Mouse (Mus musculus) olfactory bulb, adult 2 months (tissue): ENCODE data around the gene Grip1.

ENCODE experiments used
- CTCF ChIP-seq: fragments of 200-500 bp; IDR thresholded peaks from 2 replicates; pipeline ENCODE4 v1.5.1; 2012; ENCODE audit warnings: low read depth, mild to moderate bottlenecking, low read length, moderate library complexity; ENCODE audit not compliant: insufficient read depth
- POLR2A ChIP-seq: fragments of 200-500 bp; IDR thresholded peaks from 2 replicates; pipeline ENCODE4 v1.6.1; 2012; ENCODE audit warnings: mild to moderate bottlenecking, low read depth, low read length, moderate library complexity; ENCODE audit not compliant: insufficient read depth

GRCm38 (mm10) chr10:119415106-119415505 lies 38.5 kb upstream of the Grip1 start:
- TF ChIP-seq POLR2A (no peak), CTCF (no peak)
